ENCODE assay signal across 14 mouse cellular contexts in genomic region chr8:83199715-83200114, GRCm38 (mm10). TPM values are rescaled to one million over a fixed set of nuclear protein-coding genes. Genes with fewer than 3 reads are reported as not detected.
DNase-seq lines count a peak whose midpoint lies in the region; ATAC-seq and TF ChIP-seq lines count a peak whose summit lies in the region.
"Had no signal": no experiment of that assay in that cellular context is flagged by ENCODE, and none has a peak within 500 bp of the region (broad histone marks: within the 10 kb centered on the region; RNA-seq: fewer than 3 reads in every experiment).

No protein-coding gene starts in this region.

- no peak overlapping the region for H3K4me2 ChIP-seq in forebrain, postnatal 0 days (ENCODE audit: low read depth)
- no peak overlapping the region for H3K4me2 ChIP-seq in forebrain, embryonic 16.5 days (ENCODE audit: low read length)
- no peak overlapping the region for H3K4me2 ChIP-seq in midbrain, embryonic 14.5 days (ENCODE audit: low read length)
- no peak overlapping the region for H3K4me2 ChIP-seq in midbrain, embryonic 16.5 days (ENCODE audit: low read length)
- H3K4me2 ChIP-seq in hindbrain, embryonic 16.5 days (ENCODE audit: low read length) = no peak overlapping the region
- no peak overlapping the region for H3K4me2 ChIP-seq in stomach, postnatal 0 days (replicated peaks; ENCODE audit: low read depth)

- no peak overlapping the region for H3K4me3 ChIP-seq in forebrain, postnatal 0 days (ENCODE audit: low read depth, low read length)
- H3K4me3 ChIP-seq in forebrain, embryonic 16.5 days (replicated peaks; ENCODE audit: low read length) = no peak overlapping the region
- H3K4me3 ChIP-seq in midbrain, embryonic 14.5 days (replicated peaks; ENCODE audit: low read depth, low read length) = no peak overlapping the region
- H3K4me3 ChIP-seq in midbrain, embryonic 16.5 days (ENCODE audit: low read depth, low read length) = no peak overlapping the region
- no peak overlapping the region for H3K4me3 ChIP-seq in hindbrain, embryonic 16.5 days (ENCODE audit: low read length)
- H3K4me3 ChIP-seq in stomach, postnatal 0 days (ENCODE audit: low read depth, low read length) = no peak overlapping the region
- H3K4me3 ChIP-seq: limb, embryonic 15.5 days had no signal

- TF ChIP-seq CTCF in forebrain, postnatal 0 days (IDR thresholded peaks at IDR 0.05; ENCODE audit: low read depth) = no peak
- no peak for TF ChIP-seq CTCF in stomach, postnatal 0 days (IDR thresholded peaks at IDR 0.05; ENCODE audit: low read depth)

- no peak overlapping the region for H3K27ac ChIP-seq in forebrain, postnatal 0 days (ENCODE audit: low read depth, low read length)
- no peak overlapping the region for H3K27ac ChIP-seq in forebrain, embryonic 16.5 days (ENCODE audit: low read length)
- peak overlapping the region; percentile 45; the same call in 1 of the 2 replicates for H3K27ac ChIP-seq in midbrain, embryonic 14.5 days (replicated peaks; ENCODE audit: low read depth, low read length)
- H3K27ac ChIP-seq in midbrain, embryonic 16.5 days (ENCODE audit: low read length) = no peak overlapping the region
- 0 out of 2 replicates have a peak overlapping the region, but pooled peaks have one; percentile 39 for H3K27ac ChIP-seq in hindbrain, embryonic 16.5 days (ENCODE audit: low read depth, low read length)
- peak overlapping the region; percentile 87 for H3K27ac ChIP-seq in stomach, postnatal 0 days (replicated peaks)

- H3K4me1 ChIP-seq in forebrain, postnatal 0 days (ENCODE audit: insufficient read depth) = 0 out of 2 replicates have a peak, but pooled peaks cover 8% of the 10 kb centered on the region
- H3K4me1 ChIP-seq in forebrain, embryonic 16.5 days (replicated peaks; ENCODE audit: control insufficient read depth, insufficient read depth, low read length) = peaks cover 20% of the 10 kb centered on the region
- peaks cover 15% of the 10 kb centered on the region for H3K4me1 ChIP-seq in midbrain, embryonic 14.5 days (ENCODE audit: control insufficient read depth, insufficient read depth, low read length)
- H3K4me1 ChIP-seq in midbrain, embryonic 16.5 days (ENCODE audit: control insufficient read depth, insufficient read depth, low read length) = peaks cover 6% of the 10 kb centered on the region
- H3K4me1 ChIP-seq in hindbrain, embryonic 16.5 days (ENCODE audit: control insufficient read depth, insufficient read depth, low read depth, low read length) = peaks cover 22% of the 10 kb centered on the region
- H3K4me1 ChIP-seq in stomach, postnatal 0 days (replicated peaks; ENCODE audit: control insufficient read depth, insufficient read depth) = peaks cover 4% of the 10 kb centered on the region; the same call in 1 of the 2 replicates

- 62% methylated on average over 8 of the region's 8 CpGs for WGBS in forebrain, postnatal 0 days
- WGBS in forebrain, embryonic 16.5 days = 65% methylated on average over 8 of the region's 8 CpGs
- whole genome bisulfite sequencing in midbrain, embryonic 14.5 days = 80% methylated on average over 8 of the region's 8 CpGs
- WGBS in midbrain, embryonic 16.5 days = 75% methylated on average over 8 of the region's 8 CpGs
- 65% methylated on average over 8 of the region's 8 CpGs for WGBS in hindbrain, embryonic 16.5 days
- WGBS in stomach, postnatal 0 days = 68% methylated on average over 8 of the region's 8 CpGs

- no peaks in the 10 kb centered on the region for H3K27me3 ChIP-seq in forebrain, postnatal 0 days (ENCODE audit: insufficient read depth, low read length)
- no peaks in the 10 kb centered on the region for H3K27me3 ChIP-seq in forebrain, embryonic 16.5 days (replicated peaks; ENCODE audit: control insufficient read depth, insufficient read depth, low read length)
- no peaks in the 10 kb centered on the region for H3K27me3 ChIP-seq in midbrain, embryonic 14.5 days (ENCODE audit: control insufficient read depth, insufficient read depth, low read length)
- no peaks in the 10 kb centered on the region for H3K27me3 ChIP-seq in midbrain, embryonic 16.5 days (ENCODE audit: control insufficient read depth, insufficient read depth, low read depth, low read length)
- H3K27me3 ChIP-seq in hindbrain, embryonic 16.5 days (replicated peaks; ENCODE audit: control insufficient read depth, insufficient read depth, low read length) = no peaks in the 10 kb centered on the region
- no peaks in the 10 kb centered on the region for H3K27me3 ChIP-seq in stomach, postnatal 0 days (ENCODE audit: control insufficient read depth, insufficient read depth, low read length)
- H3K27me3 ChIP-seq: limb, embryonic 15.5 days had no signal

- 0 out of 2 replicates have a peak, but pooled peaks have one; percentile 32 for ATAC-seq in forebrain, postnatal 0 days
- no peak for ATAC-seq in forebrain, embryonic 16.5 days
- ATAC-seq in midbrain, embryonic 14.5 days (ENCODE audit: low FRiP score, low TSS enrichment) = no peak
- ATAC-seq in midbrain, embryonic 16.5 days = no peak
- ATAC-seq in hindbrain, embryonic 16.5 days = 0 out of 2 replicates have a peak, but pooled peaks have one; percentile 8
- ATAC-seq in stomach, postnatal 0 days (ENCODE audit: low FRiP score, low TSS enrichment) = no peak

- DNase-seq in forebrain, postnatal 0 days = no peak
- no peak for DNase-seq in midbrain, embryonic 14.5 days
- DNase-seq in stomach, postnatal 0 days (ENCODE audit: low spot score) = no peak
- no peak for DNase-seq in frontal cortex, postnatal 36 days (ENCODE audit: low spot score in 2 of 2)
- DNase-seq: cerebellum, adult 11 months; heart, adult 2 months; kidney, postnatal 25 days; layer of hippocampus, postnatal 36 days; lung, adult 2 months; retina, postnatal 1 day had no signal

- no peaks in the 10 kb centered on the region for H3K9me3 ChIP-seq in forebrain, postnatal 0 days (ENCODE audit: low read length)
- H3K9me3 ChIP-seq in forebrain, embryonic 16.5 days (ENCODE audit: control insufficient read depth, low read length) = no peaks in the 10 kb centered on the region
- H3K9me3 ChIP-seq in midbrain, embryonic 14.5 days (ENCODE audit: control insufficient read depth, low read length) = no peaks in the 10 kb centered on the region
- H3K9me3 ChIP-seq in midbrain, embryonic 16.5 days (replicated peaks; ENCODE audit: control insufficient read depth, low read length, poor library complexity, severe bottlenecking) = no peaks in the 10 kb centered on the region
- no peaks in the 10 kb centered on the region for H3K9me3 ChIP-seq in hindbrain, embryonic 16.5 days (ENCODE audit: control insufficient read depth, low read length)
- H3K9me3 ChIP-seq in stomach, postnatal 0 days (ENCODE audit: control insufficient read depth, low read length) = no peaks in the 10 kb centered on the region
- H3K9me3 ChIP-seq: limb, embryonic 15.5 days had no signal

- no peak for TF ChIP-seq EP300 in stomach, postnatal 0 days (optimal IDR thresholded peaks at IDR 0.05)

- H3K9ac ChIP-seq in forebrain, postnatal 0 days = no peak overlapping the region
- H3K9ac ChIP-seq in forebrain, embryonic 16.5 days (replicated peaks; ENCODE audit: low read depth, low read length) = no peak overlapping the region
- H3K9ac ChIP-seq in midbrain, embryonic 14.5 days (replicated peaks; ENCODE audit: low read length) = no peak overlapping the region
- H3K9ac ChIP-seq in midbrain, embryonic 16.5 days (ENCODE audit: low read depth, low read length) = no peak overlapping the region
- H3K9ac ChIP-seq in hindbrain, embryonic 16.5 days (ENCODE audit: low read depth, low read length) = no peak overlapping the region
- no peak overlapping the region for H3K9ac ChIP-seq in stomach, postnatal 0 days (ENCODE audit: low read length)
- H3K9ac ChIP-seq: limb, embryonic 15.5 days had no signal

- no peaks in the 10 kb centered on the region for H3K36me3 ChIP-seq in forebrain, postnatal 0 days (ENCODE audit: insufficient read depth)
- no peaks in the 10 kb centered on the region for H3K36me3 ChIP-seq in forebrain, embryonic 16.5 days (ENCODE audit: control insufficient read depth, insufficient read depth)
- no peaks in the 10 kb centered on the region for H3K36me3 ChIP-seq in midbrain, embryonic 14.5 days (ENCODE audit: control insufficient read depth, insufficient read depth, low read length)
- no peaks in the 10 kb centered on the region for H3K36me3 ChIP-seq in midbrain, embryonic 16.5 days (ENCODE audit: control insufficient read depth, insufficient read depth, low read length)
- no peaks in the 10 kb centered on the region for H3K36me3 ChIP-seq in hindbrain, embryonic 16.5 days (ENCODE audit: control insufficient read depth, insufficient read depth, low read length)
- H3K36me3 ChIP-seq in stomach, postnatal 0 days (ENCODE audit: control insufficient read depth, insufficient read depth, low read length) = no peaks in the 10 kb centered on the region
- H3K36me3 ChIP-seq: limb, embryonic 15.5 days had no signal

RNA-seq across cellular contexts. Expression of gene Gm10645, which starts 33.7 kb away (rescaled TPM):
- 1.9 and 3.2 TPM in 2 replicates for total RNA-seq in forebrain, postnatal 0 days (2014; rRNA removed)
- 7.5 and 8.8 TPM in 2 replicates for polyA plus RNA-seq in forebrain, postnatal 0 days (2015; fragmentation: Nextera tagmentation; extraction: Ambion mirVana)
- polyA plus RNA-seq in forebrain, embryonic 16.5 days (2015; fragmentation: Nextera tagmentation; extraction: Ambion mirVana) = 5.4 and 8.0 TPM in 2 replicates
- polyA plus RNA-seq in midbrain, embryonic 14.5 days (2014; fragmentation: Nextera tagmentation; extraction: Ambion mirVana) = 9.3 and 13.1 TPM in 2 replicates
- 6.1 and 6.9 TPM in 2 replicates for polyA plus RNA-seq in midbrain, embryonic 16.5 days (2015; fragmentation: Nextera tagmentation; extraction: Ambion mirVana)
- 6.9 and 7.2 TPM in 2 replicates for polyA plus RNA-seq in hindbrain, embryonic 16.5 days (2015; fragmentation: Nextera tagmentation; extraction: Ambion mirVana)
- 3.3 TPM in 2 replicates for polyA plus RNA-seq in stomach, postnatal 0 days (2015; fragmentation: Nextera tagmentation; extraction: Ambion mirVana)

RNA-seq across cellular contexts. Expression of gene Tbc1d9, which starts 34.6 kb away (rescaled TPM):
- total RNA-seq in forebrain, postnatal 0 days (2014; rRNA removed) = 83.4 and 107 TPM in 2 replicates
- 12.4 and 17.1 TPM in 2 replicates for polyA plus RNA-seq in forebrain, postnatal 0 days (2015; fragmentation: Nextera tagmentation; extraction: Ambion mirVana)
- polyA plus RNA-seq in forebrain, embryonic 16.5 days (2015; fragmentation: Nextera tagmentation; extraction: Ambion mirVana) = 14.4 and 15.1 TPM in 2 replicates
- 21.7 and 22.1 TPM in 2 replicates for polyA plus RNA-seq in midbrain, embryonic 14.5 days (2014; fragmentation: Nextera tagmentation; extraction: Ambion mirVana)
- polyA plus RNA-seq in midbrain, embryonic 16.5 days (2015; fragmentation: Nextera tagmentation; extraction: Ambion mirVana) = 17.4 and 17.8 TPM in 2 replicates
- polyA plus RNA-seq in hindbrain, embryonic 16.5 days (2015; fragmentation: Nextera tagmentation; extraction: Ambion mirVana) = 16.2 and 16.5 TPM in 2 replicates
- 2.6 and 3.2 TPM in 2 replicates for polyA plus RNA-seq in stomach, postnatal 0 days (2015; fragmentation: Nextera tagmentation; extraction: Ambion mirVana)

Comparison
In these comparisons a context has a peak if more than half of its experiments do, and no peak if none do; other contexts are left out.
1. ATAC-seq: peak in forebrain, postnatal 0 days (single experiment) and hindbrain, embryonic 16.5 days (single experiment); none in forebrain, embryonic 16.5 days (single experiment), midbrain, embryonic 14.5 days (single experiment), midbrain, embryonic 16.5 days (single experiment) and stomach, postnatal 0 days (single experiment).
2. H3K27ac ChIP-seq: peak in midbrain, embryonic 14.5 days (single experiment), hindbrain, embryonic 16.5 days (single experiment) and stomach, postnatal 0 days (single experiment); none in forebrain, postnatal 0 days (single experiment), forebrain, embryonic 16.5 days (single experiment) and midbrain, embryonic 16.5 days (single experiment).